Mouse (Mus musculus) hindbrain, embryonic 12.5 days (tissue): ENCODE measurements at regions not wholly inside any gene's neighbourhood (a gene's known extent, or its start where the extent isn't known, plus 50 kb on each side); places are given as distances from the start of the nearest gene placed in this dataset.

Experiments
- ATAC-seq: fragments of 200-750 bp; cut with Nextera tagmentation; 2 replicates; pipeline ENCODE4 v1.8.0; 2017; ENCODE audit warnings: moderate TSS enrichment; ENCODE audit not compliant: low FRiP score
- H3K27ac ChIP-seq: fragments of 300-500 bp; sonication (generic); 2 replicates; pipeline ENCODE4 v1.5.1; 2016; ENCODE audit warnings: mild to moderate bottlenecking
- H3K27me3 ChIP-seq: fragments of 300-500 bp; sonication (generic); 2 replicates; pipeline ENCODE4 v1.6.1; 2016; ENCODE audit warnings: mild to moderate bottlenecking
- H3K36me3 ChIP-seq: fragments of 300-500 bp; sonication (generic); 2 replicates; pipeline ENCODE4 v1.6.1; 2016; ENCODE audit warnings: mild to moderate bottlenecking
- H3K4me1 ChIP-seq: fragments of 300-500 bp; sonication (generic); 2 replicates; pipeline ENCODE4 v1.6.1; 2016
- H3K4me2 ChIP-seq: fragments of 300-500 bp; sonication (generic); replicated peaks from 2 replicates; pipeline ENCODE4 v1.6.1; 2016; ENCODE audit warnings: mild to moderate bottlenecking
- H3K4me3 ChIP-seq: fragments of 300-500 bp; sonication (generic); 2 replicates; pipeline ENCODE4 v1.5.1; 2016; ENCODE audit warnings: mild to moderate bottlenecking
- H3K9ac ChIP-seq: fragments of 300-500 bp; sonication (generic); 2 replicates; pipeline ENCODE4 v1.6.1; 2016; ENCODE audit warnings: mild to moderate bottlenecking, moderate library complexity
- H3K9me3 ChIP-seq: fragments of 300-500 bp; sonication (generic); replicated peaks from 2 replicates; pipeline ENCODE4 v1.6.1; 2016; ENCODE audit warnings: mild to moderate bottlenecking
- WGBS: fragments of 180-500 bp; shearing (Covaris S2); methylation state at CpG from one replicate; pipeline ENCODE4 v1.1.7; 2016; 5-methylcytosine and 5-hydroxymethylcytosine counted together

GRCm38 (mm10) chr8:92609908-92610307 is 64.2 kb upstream of the Irx6 start:
- no peak for ATAC-seq
- Histone ChIP-seq H3K9ac (no peak overlapping the region), H3K4me2 (no peak overlapping the region), H3K4me1 (peaks cover 6% of the 10 kb centered on the region; the same call in 1 of the 2 replicates), H3K36me3 (no peaks in the 10 kb centered on the region), H3K27me3 (0 out of 2 replicates have a peak, but pooled peaks cover 3% of the 10 kb centered on the region), H3K4me3 (no peak overlapping the region), H3K9me3 (no peaks in the 10 kb centered on the region), H3K27ac (no peak overlapping the region)
- WGBS, result 82% methylated on average over 2 of the region's 2 CpGs

- peaks cover 6% of the 10 kb centered on the region; the same call in 1 of the 2 replicates for H3K4me1 ChIP-seq
- 45% methylated on average over 6 of the region's 6 CpGs for WGBS
- ATAC-seq, result no peak
- no peak overlapping the region for H3K4me2 ChIP-seq
- H3K9me3 ChIP-seq, result no peaks in the 10 kb centered on the region
- no peak overlapping the region for H3K27ac ChIP-seq
- H3K27me3 ChIP-seq, result 0 out of 2 replicates have a peak, but pooled peaks cover 3% of the 10 kb centered on the region
- H3K36me3 ChIP-seq, result no peaks in the 10 kb centered on the region
- H3K4me3 ChIP-seq, result no peak overlapping the region
- H3K9ac ChIP-seq, result no peak overlapping the region
Measured at GRCm38 (mm10) chr8:92610487-92611059, 63.5 kb upstream of the Irx6 start.

- 0 out of 2 replicates have a peak, but pooled peaks cover 3% of the 10 kb centered on the region for H3K27me3 ChIP-seq
- no peak overlapping the region for H3K27ac ChIP-seq
- no peaks in the 10 kb centered on the region for H3K9me3 ChIP-seq
- no peak overlapping the region for H3K4me3 ChIP-seq
- H3K36me3 ChIP-seq, result no peaks in the 10 kb centered on the region
- H3K4me2 ChIP-seq, result no peak overlapping the region
- 29% methylated on average over 4 of the region's 4 CpGs for WGBS
- peaks cover 8% of the 10 kb centered on the region; the same call in 1 of the 2 replicates for H3K4me1 ChIP-seq
- no peak overlapping the region for H3K9ac ChIP-seq
- ATAC-seq, result no peak
Measured at GRCm38 (mm10) chr8:92613486-92613885, 60.6 kb upstream of the Irx6 start.

GRCm38 (mm10) chr8:92616341-92617115 is 57.6 kb upstream of the Irx6 start:
- WGBS, result 57% methylated on average over 10 of the region's 10 CpGs
- Histone ChIP-seq H3K4me1 (0 out of 2 replicates have a peak, but pooled peaks cover 2% of the 10 kb centered on the region), H3K4me3 (no peak overlapping the region), H3K9me3 (no peaks in the 10 kb centered on the region), H3K27ac (no peak overlapping the region), H3K27me3 (0 out of 2 replicates have a peak, but pooled peaks cover 3% of the 10 kb centered on the region), H3K36me3 (no peaks in the 10 kb centered on the region), H3K9ac (no peak overlapping the region), H3K4me2 (no peak overlapping the region)
- no peak for ATAC-seq

GRCm38 (mm10) chr8:92618281-92618680 is 55.8 kb upstream of the Irx6 start:
- no peak for ATAC-seq
- no peak overlapping the region for H3K4me3 ChIP-seq
- 0 out of 2 replicates have a peak, but pooled peaks cover 2% of the 10 kb centered on the region for H3K4me1 ChIP-seq
- no peaks in the 10 kb centered on the region for H3K36me3 ChIP-seq
- no peaks in the 10 kb centered on the region for H3K9me3 ChIP-seq
- H3K27ac ChIP-seq, result no peak overlapping the region
- WGBS, result 78% methylated on average over 14 of the region's 14 CpGs
- H3K4me2 ChIP-seq, result no peak overlapping the region
- no peaks in the 10 kb centered on the region for H3K27me3 ChIP-seq
- no peak overlapping the region for H3K9ac ChIP-seq
